ENCODE assay signal across 22 mouse cellular contexts in the genomic region with DNA sequence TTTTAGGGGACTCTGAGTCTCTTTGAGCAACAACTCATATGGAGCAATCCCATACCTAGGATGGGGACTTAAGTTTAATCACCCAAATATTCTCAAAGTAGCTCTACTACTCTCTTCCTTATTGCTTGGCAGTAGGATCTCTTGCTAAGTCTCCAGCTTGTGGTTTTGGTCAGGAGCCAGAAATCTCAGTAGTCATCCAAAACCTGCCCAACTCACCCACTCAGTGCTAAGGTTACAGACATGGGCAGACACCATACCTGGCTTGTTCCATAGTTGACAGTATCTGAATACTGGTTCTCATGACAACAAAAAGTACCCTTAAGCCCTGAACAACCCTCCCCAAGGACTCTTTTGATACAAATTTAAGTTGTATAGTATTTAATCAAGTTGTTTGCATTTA.
DNase-seq lines count a peak whose midpoint lies in the region; ATAC-seq lines count a peak whose summit lies in the region.
"Had no signal": no experiment of that assay in that cellular context is flagged by ENCODE, and none has a peak within 500 bp of the region (broad histone marks: within the 10 kb centered on the region; RNA-seq: fewer than 3 reads in every experiment).

No protein-coding gene starts in this region.

- H3K4me3 ChIP-seq in heart, embryonic 11.5 days (ENCODE audit: low read depth, low read length), result no peak overlapping the region
- H3K4me3 ChIP-seq in midbrain, embryonic 10.5 days, result no peak overlapping the region
- H3K4me3 ChIP-seq: embryonic facial prominence, embryonic 13.5 days; forebrain, embryonic 10.5 days; forebrain, embryonic 12.5 days had no signal

- H3K27ac ChIP-seq in heart, embryonic 11.5 days (ENCODE audit: low read depth, low read length), result no peak overlapping the region
- no peak overlapping the region for H3K27ac ChIP-seq in midbrain, embryonic 10.5 days (replicated peaks)
- H3K27ac ChIP-seq: embryonic facial prominence, embryonic 13.5 days; forebrain, embryonic 10.5 days; forebrain, embryonic 12.5 days had no signal

- H3K4me1 ChIP-seq in heart, embryonic 11.5 days (ENCODE audit: control insufficient read depth, insufficient read depth, low read length), result no peaks in the 10 kb centered on the region
- H3K4me1 ChIP-seq in midbrain, embryonic 10.5 days, result no peaks in the 10 kb centered on the region
- H3K4me1 ChIP-seq: forebrain, embryonic 10.5 days; forebrain, embryonic 12.5 days had no signal

- H3K27me3 ChIP-seq in heart, embryonic 11.5 days (ENCODE audit: control insufficient read depth, insufficient read depth, low read length), result no peaks in the 10 kb centered on the region
- no peaks in the 10 kb centered on the region for H3K27me3 ChIP-seq in midbrain, embryonic 10.5 days (ENCODE audit: low read depth, poor library complexity, severe bottlenecking)
- H3K27me3 ChIP-seq: CH12.LX; embryonic facial prominence, embryonic 13.5 days; forebrain, embryonic 12.5 days; Patski had no signal

- H3K9me3 ChIP-seq in heart, embryonic 11.5 days (replicated peaks; ENCODE audit: control insufficient read depth, low read length), result no peaks in the 10 kb centered on the region
- H3K9me3 ChIP-seq in midbrain, embryonic 10.5 days (replicated peaks), result no peaks in the 10 kb centered on the region
- H3K9me3 ChIP-seq: embryonic facial prominence, embryonic 13.5 days; forebrain, embryonic 10.5 days; forebrain, embryonic 12.5 days; G1E had no signal

- H3K36me3 ChIP-seq in heart, embryonic 11.5 days (ENCODE audit: control insufficient read depth, insufficient read depth, low read length), result no peaks in the 10 kb centered on the region
- H3K36me3 ChIP-seq in midbrain, embryonic 10.5 days, result no peaks in the 10 kb centered on the region
- H3K36me3 ChIP-seq: embryonic facial prominence, embryonic 13.5 days; forebrain, embryonic 10.5 days; G1E had no signal

- H3K9ac ChIP-seq in heart, embryonic 11.5 days (ENCODE audit: low read depth, low read length), result no peak overlapping the region
- H3K9ac ChIP-seq: embryonic facial prominence, embryonic 13.5 days; forebrain, embryonic 12.5 days had no signal

- H3K4me2 ChIP-seq in heart, embryonic 11.5 days, result no peak overlapping the region
- H3K4me2 ChIP-seq: embryonic facial prominence, embryonic 13.5 days; forebrain, embryonic 12.5 days had no signal

- peak; percentile 63 for DNase-seq in heart, adult 11 months
- peak; percentile 85 for DNase-seq in fat pad, adult 2 months (ENCODE audit: extremely low read depth, low read depth, low spot score)
- DNase-seq in kidney, adult 8-10 months, result no peak
- DNase-seq in midbrain, embryonic 10.5 days (ENCODE audit: low spot score), result no peak
- DNase-seq: adrenal gland, adult 8-10 months; adrenal gland, postnatal 14 days; adrenal gland, postnatal 36 days; B cell, adult 2 months; cerebellum, adult 11-12 months; cerebellum, adult 9-10 months; cerebellum, postnatal 25 days had no signal

- ATAC-seq in heart, embryonic 11.5 days (replicated peaks; ENCODE audit: insufficient number of reproducible peaks, low FRiP score, low TSS enrichment), result no peak
- ATAC-seq: activated CD4-positive, CD25-positive, alpha-beta regulatory T cell, adult 4 months; CD4-positive, CD25-positive, alpha-beta regulatory T cell, adult 4 months; forebrain, embryonic 14.5 days; forebrain, embryonic 16.5 days; Patski had no signal

Comparison
In these comparisons a context has a peak if more than half of its experiments do, and no peak if none do; other contexts are left out.
1. DNase-seq: peak in heart, adult 11 months (single experiment) and fat pad, adult 2 months (single experiment); none in kidney, adult 8-10 months (0 of 2) and midbrain, embryonic 10.5 days (single experiment).